Mouse (Mus musculus): ENCODE measurements around the gene Zfp804b. TPM values are rescaled to one million over a fixed set of nuclear protein-coding genes. Genes with fewer than 3 reads are reported as not detected.
"Not testable (repeated sequence)": the region's sequence is repeated elsewhere in the genome, so short reads cannot be mapped to it uniquely, and the experiment has no call there.

The Zfp804b gene
- 0.09 and 0.13 TPM in 2 replicates for total RNA-seq (2014; rRNA removed)
- 0.02 and 0.09 TPM in 2 replicates for polyA plus RNA-seq (2012; rRNA removed)

DNA sequence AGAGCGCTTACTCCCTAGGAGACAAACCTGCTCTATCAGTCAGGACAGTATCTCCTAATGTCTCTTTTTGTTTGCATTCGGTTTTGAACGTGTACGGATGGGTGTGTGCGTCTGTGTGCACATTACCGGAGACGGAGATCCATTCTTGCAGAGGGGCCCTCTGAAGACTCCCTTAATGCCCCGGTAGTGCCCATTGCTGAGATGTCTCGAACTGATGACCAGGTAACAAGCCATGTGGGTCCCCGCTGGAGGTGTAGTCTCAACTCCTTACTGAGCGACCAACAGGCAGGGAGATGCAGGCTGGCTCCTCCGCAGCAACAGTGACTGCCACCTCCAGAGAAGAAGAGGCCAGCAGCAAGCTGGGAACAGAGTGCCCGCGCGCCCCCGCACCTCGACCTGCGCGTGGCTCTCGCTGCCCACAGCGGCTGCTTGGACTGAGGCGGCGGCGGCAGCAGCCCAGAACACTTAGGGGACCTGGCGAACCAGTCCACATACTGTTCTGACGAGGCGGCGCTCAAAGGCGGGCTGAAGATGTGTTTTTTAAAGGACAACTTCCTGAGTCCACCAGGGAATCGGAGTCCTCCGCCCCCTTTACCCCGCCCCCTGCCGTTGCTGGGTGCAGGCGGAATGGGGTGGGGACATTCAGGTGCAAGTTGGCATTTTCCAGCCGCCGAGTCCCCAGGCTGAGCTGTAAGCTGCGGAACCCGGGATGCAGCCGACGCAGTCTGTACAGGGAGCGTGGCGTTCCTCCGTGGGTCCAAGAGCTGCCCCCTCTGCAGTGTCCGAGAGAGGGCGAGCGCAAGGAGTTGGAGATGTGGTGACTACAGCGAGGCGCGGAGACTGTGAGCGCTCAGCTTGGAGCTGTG is at the start of gene Zfp804b:
Zfp804b (minus strand) TSS at position 612 of the 866 bp plus-strand sequence.
- no peak for DNase-seq (ENCODE audit: extremely low read depth, low read depth, low spot score)
- no peak for TF ChIP-seq CTCF (IDR thresholded peaks at IDR 0.05; ENCODE audit: low read depth, low read length)
- TF ChIP-seq POLR2A (IDR thresholded peaks at IDR 0.05; ENCODE audit: extremely low read depth, insufficient read depth, low read length) = no peak
- peak within 1 kb of the TSS; percentile 46 for H3K4me3 ChIP-seq (ENCODE audit: insufficient read depth, low read depth, low read length)
- H3K27ac ChIP-seq (replicated peaks; ENCODE audit: insufficient read depth, low read depth, low read length) = no peak within 1 kb of the TSS
- H3K79me2 ChIP-seq (ENCODE audit: control insufficient read depth, insufficient read depth, low read length) = no peaks in the 10 kb centered on the region
- H3K4me1 ChIP-seq (ENCODE audit: control insufficient read depth, insufficient read depth, low read length) = 0 out of 2 replicates have a peak, but pooled peaks cover 2% of the 10 kb centered on the region
- H3K36me3 ChIP-seq (ENCODE audit: control insufficient read depth, insufficient read depth, low read length) = no peaks in the 10 kb centered on the region
- H3K27me3 ChIP-seq (ENCODE audit: control insufficient read depth, insufficient read depth, low read length) = peaks cover 12% of the 10 kb centered on the region
- 2% methylated on average over 50 of the region's 50 CpGs for WGBS
- H3K9ac ChIP-seq (ENCODE audit: low read depth, low read length) = peak within 1 kb of the TSS; percentile 27; the same call in 1 of the 2 replicates

DNA sequence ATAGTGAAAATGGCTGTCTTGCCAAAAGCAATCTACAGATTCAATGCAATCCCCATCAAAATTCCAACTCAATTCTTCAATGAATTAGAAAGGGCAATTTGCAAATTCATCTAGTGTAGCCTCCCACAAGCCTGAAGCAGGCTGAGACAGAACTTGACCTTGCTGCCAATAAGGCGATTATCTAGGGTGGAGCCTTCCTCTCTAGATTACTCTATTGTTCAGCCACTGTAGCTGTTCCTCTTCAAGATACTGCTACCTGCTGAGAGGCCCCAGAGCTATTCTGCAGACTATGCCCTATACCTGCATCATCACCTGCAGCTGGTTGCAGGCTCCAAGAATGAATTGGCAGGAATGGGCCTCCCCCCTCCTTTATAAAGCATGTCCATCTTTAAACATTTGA is 20.1 kb upstream of the Zfp804b start:
- H3K36me3 ChIP-seq (ENCODE audit: control insufficient read depth, insufficient read depth, low read length); H3K4me3 ChIP-seq (ENCODE audit: insufficient read depth, low read depth, low read length); H3K9ac ChIP-seq (ENCODE audit: low read depth, low read length); H3K27me3 ChIP-seq (ENCODE audit: control insufficient read depth, insufficient read depth, low read length); H3K4me1 ChIP-seq (ENCODE audit: control insufficient read depth, insufficient read depth, low read length); H3K79me2 ChIP-seq (ENCODE audit: control insufficient read depth, insufficient read depth, low read length); H3K27ac ChIP-seq (replicated peaks; ENCODE audit: insufficient read depth, low read depth, low read length); DNase-seq (ENCODE audit: extremely low read depth, low read depth, low spot score): not testable (repeated sequence)
- WGBS = 94% methylated on average over 1 of the region's 1 CpGs

DNA sequence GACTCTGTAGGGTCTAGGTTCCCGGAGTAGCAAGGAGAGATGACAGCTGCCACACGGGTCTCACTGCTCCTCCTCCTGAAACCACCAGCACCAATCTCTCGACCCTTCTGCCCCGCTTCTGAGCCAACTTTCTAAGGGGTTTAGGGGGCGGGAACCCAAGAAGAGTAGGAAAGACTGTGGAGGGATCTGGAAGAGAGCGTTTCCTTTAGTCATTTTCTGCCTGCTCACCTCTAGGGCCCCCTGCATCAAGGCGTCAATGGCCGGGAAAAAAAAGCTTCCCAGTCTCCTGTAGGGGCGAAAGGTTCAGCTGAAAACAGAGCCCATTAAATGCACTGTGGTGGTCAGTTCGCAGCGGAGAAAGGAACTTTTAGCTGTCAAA is 444 bp upstream of the Zfp804b start:
- Histone ChIP-seq H3K27ac (replicated peaks; ENCODE audit: insufficient read depth, low read depth, low read length) (no peak overlapping the region), H3K4me1 (ENCODE audit: control insufficient read depth, insufficient read depth, low read length) (0 out of 2 replicates have a peak, but pooled peaks cover 2% of the 10 kb centered on the region), H3K4me3 (ENCODE audit: insufficient read depth, low read depth, low read length) (peak overlapping the region; percentile 46; the same call in 1 of the 2 replicates), H3K27me3 (ENCODE audit: control insufficient read depth, insufficient read depth, low read length) (peaks cover 12% of the 10 kb centered on the region), H3K36me3 (ENCODE audit: control insufficient read depth, insufficient read depth, low read length) (no peaks in the 10 kb centered on the region), H3K9ac (ENCODE audit: low read depth, low read length) (no peak overlapping the region), H3K79me2 (ENCODE audit: control insufficient read depth, insufficient read depth, low read length) (no peaks in the 10 kb centered on the region)
- 5% methylated on average over 11 of the region's 11 CpGs for WGBS
- TF ChIP-seq POLR2A (IDR thresholded peaks at IDR 0.05; ENCODE audit: extremely low read depth, insufficient read depth, low read length) = no peak
- TF ChIP-seq CTCF (IDR thresholded peaks at IDR 0.05; ENCODE audit: low read depth, low read length) = no peak
- DNase-seq (ENCODE audit: extremely low read depth, low read depth, low spot score) = no peak

DNA sequence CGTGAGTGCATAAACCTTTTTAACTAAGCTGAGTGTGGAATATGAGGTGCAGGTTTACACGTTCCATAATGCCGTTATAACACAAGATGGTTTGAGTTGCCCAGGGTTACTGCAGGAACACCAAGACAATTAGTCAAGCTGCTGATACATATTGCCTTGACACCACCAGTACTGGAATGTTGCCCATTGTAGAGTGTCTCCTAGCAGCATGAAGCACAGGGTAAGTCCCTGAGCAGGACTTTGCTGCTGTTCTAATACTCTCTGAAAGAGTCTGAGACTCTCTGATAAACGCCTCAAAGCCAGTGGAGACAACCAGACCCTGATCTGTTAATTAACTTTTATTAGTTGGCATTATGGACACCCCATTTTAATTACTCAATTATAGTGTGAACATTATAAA is 19.0 kb downstream of the Zfp804b start:
- 86% methylated on average over 4 of the region's 4 CpGs for whole genome bisulfite sequencing
- DNase-seq (ENCODE audit: extremely low read depth, low read depth, low spot score) = no peak
- Histone ChIP-seq H3K27me3 (ENCODE audit: control insufficient read depth, insufficient read depth, low read length) (no peaks in the 10 kb centered on the region), H3K9ac (ENCODE audit: low read depth, low read length) (no peak overlapping the region), H3K36me3 (ENCODE audit: control insufficient read depth, insufficient read depth, low read length) (no peaks in the 10 kb centered on the region), H3K4me1 (ENCODE audit: control insufficient read depth, insufficient read depth, low read length) (no peaks in the 10 kb centered on the region), H3K27ac (replicated peaks; ENCODE audit: insufficient read depth, low read depth, low read length) (no peak overlapping the region), H3K79me2 (ENCODE audit: control insufficient read depth, insufficient read depth, low read length) (no peaks in the 10 kb centered on the region), H3K4me3 (ENCODE audit: insufficient read depth, low read depth, low read length) (no peak overlapping the region)
- TF ChIP-seq CTCF (IDR thresholded peaks at IDR 0.05; ENCODE audit: low read depth, low read length) (no peak), POLR2A (IDR thresholded peaks at IDR 0.05; ENCODE audit: extremely low read depth, insufficient read depth, low read length) (no peak)

DNA sequence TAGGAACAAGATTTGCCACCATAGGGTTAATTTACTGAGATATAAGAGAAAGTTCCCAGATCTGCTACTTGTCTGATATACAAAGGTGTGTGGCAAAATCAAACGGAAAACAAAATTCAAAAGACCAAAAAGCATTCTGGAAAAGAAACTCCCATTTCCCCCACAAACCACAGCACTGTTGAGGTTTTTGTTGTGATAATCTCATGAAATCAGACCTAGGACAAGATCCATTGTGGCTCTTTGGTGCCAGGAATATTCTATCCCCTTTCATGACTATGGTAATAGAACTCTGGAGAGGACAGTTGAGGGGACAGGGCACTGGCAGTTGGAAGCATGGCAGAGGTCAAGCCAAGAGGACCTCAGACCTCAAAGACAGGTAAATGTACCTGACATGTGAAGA is 40.7 kb downstream of the Zfp804b start, which contains the start of gene Tex47:
Tex47 (plus strand) TSS at position 301 of the 400 bp plus-strand sequence.
- no peaks in the 10 kb centered on the region for H3K79me2 ChIP-seq (ENCODE audit: control insufficient read depth, insufficient read depth, low read length)
- no peak within 1 kb of the TSS for H3K9ac ChIP-seq (ENCODE audit: low read depth, low read length)
- no peak for DNase-seq (ENCODE audit: extremely low read depth, low read depth, low spot score)
- H3K4me3 ChIP-seq (ENCODE audit: insufficient read depth, low read depth, low read length) = no peak within 1 kb of the TSS
- no peaks in the 10 kb centered on the region for H3K27me3 ChIP-seq (ENCODE audit: control insufficient read depth, insufficient read depth, low read length)
- TF ChIP-seq CTCF (IDR thresholded peaks at IDR 0.05; ENCODE audit: low read depth, low read length) = no peak
- no peak for TF ChIP-seq POLR2A (IDR thresholded peaks at IDR 0.05; ENCODE audit: extremely low read depth, insufficient read depth, low read length)
- H3K27ac ChIP-seq (replicated peaks; ENCODE audit: insufficient read depth, low read depth, low read length) = no peak within 1 kb of the TSS
- H3K36me3 ChIP-seq (ENCODE audit: control insufficient read depth, insufficient read depth, low read length) = no peaks in the 10 kb centered on the region
- 73% methylated on average over 1 of the region's 1 CpGs for WGBS
- no peaks in the 10 kb centered on the region for H3K4me1 ChIP-seq (ENCODE audit: control insufficient read depth, insufficient read depth, low read length)

DNA sequence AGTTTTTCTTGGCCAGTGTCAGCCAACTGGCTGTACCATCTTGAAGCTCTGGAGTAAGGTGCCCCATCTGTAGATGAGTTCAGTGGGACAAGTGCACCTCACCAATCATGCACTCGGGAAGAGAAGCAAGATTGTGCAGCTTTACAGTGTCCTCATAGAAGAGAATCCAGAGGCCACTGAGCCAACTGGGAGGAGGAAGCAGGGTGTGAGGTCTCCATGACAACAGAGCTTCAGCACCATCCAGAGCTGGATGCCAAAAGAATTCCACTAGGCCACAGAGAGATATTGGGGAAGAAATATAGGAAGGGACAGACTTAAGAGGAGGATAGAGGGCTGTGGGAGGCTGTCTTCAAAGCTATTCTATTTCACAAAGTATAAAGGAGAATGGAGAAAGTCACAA is 41.6 kb downstream of the Zfp804b start:
- H3K36me3 ChIP-seq (ENCODE audit: control insufficient read depth, insufficient read depth, low read length) = no peaks in the 10 kb centered on the region
- no peaks in the 10 kb centered on the region for H3K4me1 ChIP-seq (ENCODE audit: control insufficient read depth, insufficient read depth, low read length)
- H3K27me3 ChIP-seq (ENCODE audit: control insufficient read depth, insufficient read depth, low read length) = no peaks in the 10 kb centered on the region
- no peak overlapping the region for H3K27ac ChIP-seq (replicated peaks; ENCODE audit: insufficient read depth, low read depth, low read length)
- DNase-seq (ENCODE audit: extremely low read depth, low read depth, low spot score) = no peak
- H3K4me3 ChIP-seq (ENCODE audit: insufficient read depth, low read depth, low read length) = no peak overlapping the region
- TF ChIP-seq CTCF (IDR thresholded peaks at IDR 0.05; ENCODE audit: low read depth, low read length) (no peak), POLR2A (IDR thresholded peaks at IDR 0.05; ENCODE audit: extremely low read depth, insufficient read depth, low read length) (no peak)
- 78% methylated on average over 1 of the region's 1 CpGs for WGBS
- H3K79me2 ChIP-seq (ENCODE audit: control insufficient read depth, insufficient read depth, low read length) = no peaks in the 10 kb centered on the region
- H3K9ac ChIP-seq (ENCODE audit: low read depth, low read length) = no peak overlapping the region

All from liver, adult 2 months (tissue).